Mouse (Mus musculus) megakaryocyte, embryonic 14.5 days (primary cell): ENCODE results near the gene Il21r.

Source experiments
- FLI1 ChIP-seq: IDR thresholded peaks from 2 replicates; pipeline ENCODE4 v1.6.1; 2012; ENCODE audit warnings: low read length, inconsistent platforms, mixed read lengths
- GATA1 ChIP-seq: IDR thresholded peaks from 3 replicates; pipeline ENCODE4 v1.6.1; 2012; ENCODE audit warnings: mixed read lengths, low read length, inconsistent platforms, borderline replicate concordance

DNA sequence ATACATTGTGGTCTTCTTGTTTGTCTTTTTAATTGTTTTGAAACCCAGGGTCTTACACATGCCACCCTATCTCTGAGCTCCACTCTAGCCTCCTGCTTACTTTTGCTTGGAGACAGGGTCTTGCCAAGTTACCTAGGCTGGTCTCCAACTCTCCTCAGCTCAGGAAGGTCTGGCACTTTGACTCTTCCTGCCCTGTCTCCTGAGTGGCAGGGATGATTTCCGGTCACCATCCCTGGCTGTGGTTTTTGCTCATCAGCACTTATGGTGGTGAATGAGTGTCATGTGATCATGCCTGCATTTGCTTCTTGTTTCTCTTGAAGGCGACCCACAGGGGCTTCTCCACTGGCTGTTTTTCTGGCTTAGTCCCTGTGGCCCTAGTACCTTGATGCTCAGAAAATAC is 29.4 kb upstream of the Il21r start:
- TF ChIP-seq GATA1 = no peak
- TF ChIP-seq FLI1 = no peak
